Mouse (Mus musculus) heart, adult 11 months (tissue): Measurements from ENCODE around the gene Mcrs1.
A peak's percentile ranks its signal among the peaks of the same experiment; 100 is the strongest.

Source experiments
- DNase-seq: peaks from one replicate; pipeline ENCODE4 v3.0.0; 2022

Gene Mcrs1

DNA sequence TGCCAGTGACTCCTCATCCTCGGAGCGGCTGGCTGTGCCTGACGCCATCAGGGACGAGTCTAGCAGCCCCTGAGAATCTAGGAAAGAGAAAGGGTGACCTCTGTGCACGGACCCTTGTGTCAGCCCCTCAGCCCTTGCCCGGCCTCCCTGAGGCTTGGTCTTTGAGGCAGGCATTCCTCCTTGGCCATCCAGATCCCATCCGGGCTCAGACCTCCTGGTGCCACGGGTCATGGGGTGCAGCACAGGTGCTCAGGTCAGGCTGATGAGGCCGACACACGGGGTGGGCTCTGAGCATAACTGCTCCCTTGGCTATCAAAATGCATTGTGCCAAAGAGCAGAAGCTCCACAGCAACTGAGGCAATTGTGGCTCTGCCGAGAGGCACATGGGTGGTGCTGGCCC is 1.8 kb downstream of the Mcrs1 start:
- peak; percentile 91 for DNase-seq

DNA sequence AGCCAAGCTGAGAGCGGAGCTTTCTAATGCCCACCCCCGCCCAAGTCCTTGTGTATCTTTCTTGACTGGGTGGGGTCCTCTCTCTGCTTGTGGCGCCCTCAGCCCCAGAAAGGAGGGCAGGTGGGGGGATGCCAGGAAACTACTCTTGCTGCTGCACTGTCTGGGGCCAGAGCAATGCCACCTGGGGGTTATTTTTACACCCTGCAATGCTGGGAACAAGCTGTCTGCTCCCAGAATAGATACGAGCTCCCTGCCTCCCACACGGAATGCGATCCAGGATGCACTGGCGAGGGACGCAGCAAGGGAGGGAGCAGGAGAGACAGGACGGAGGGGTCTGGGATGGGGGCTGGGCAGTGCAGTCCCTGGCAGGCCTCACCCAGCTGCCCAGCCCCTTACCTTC is 2.8 kb downstream of the Mcrs1 start:
- DNase-seq = peak; percentile 97

DNA sequence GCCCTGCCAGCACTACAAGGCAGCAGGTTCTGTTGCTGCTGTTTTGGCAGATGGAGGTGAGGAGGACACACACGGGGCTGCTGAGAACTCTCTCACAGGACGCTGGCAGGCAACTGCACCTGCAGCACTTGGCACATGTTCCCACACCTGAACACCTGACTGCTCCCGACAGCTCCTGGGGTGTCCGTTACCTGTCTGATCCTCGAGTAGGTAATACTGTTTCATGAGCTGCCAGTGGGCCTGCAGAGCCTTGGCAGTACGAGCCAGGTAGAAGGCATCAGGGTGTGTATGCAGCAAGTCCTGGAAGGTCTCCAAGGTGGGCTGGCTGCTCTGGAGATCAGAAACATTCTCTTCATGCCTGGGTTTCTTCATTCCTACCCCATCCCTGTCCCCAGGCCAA is 5.0 kb downstream of the Mcrs1 start:
- DNase-seq = peak; percentile 90

DNA sequence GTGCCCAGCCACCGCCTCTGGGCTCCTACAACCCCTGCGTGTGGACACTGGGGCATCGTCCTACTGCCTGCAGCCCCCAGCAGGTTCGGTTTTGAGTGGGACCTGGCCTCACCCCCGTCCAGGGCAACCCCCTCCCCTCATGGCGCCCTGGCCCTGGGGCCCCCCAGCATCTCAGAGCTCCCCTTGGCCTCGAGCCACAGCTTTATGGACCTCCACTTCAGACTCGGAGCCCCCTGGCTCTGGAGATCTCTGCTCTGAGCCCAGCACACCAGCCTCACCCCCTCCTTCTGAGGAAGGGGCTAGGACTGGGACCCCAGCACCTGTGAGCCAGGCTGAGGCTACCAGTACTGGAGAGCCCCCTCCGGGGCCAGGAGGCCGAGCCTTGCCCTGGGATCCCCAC is 9.7 kb downstream of the Mcrs1 start:
- peak; percentile 90 for DNase-seq

DNA sequence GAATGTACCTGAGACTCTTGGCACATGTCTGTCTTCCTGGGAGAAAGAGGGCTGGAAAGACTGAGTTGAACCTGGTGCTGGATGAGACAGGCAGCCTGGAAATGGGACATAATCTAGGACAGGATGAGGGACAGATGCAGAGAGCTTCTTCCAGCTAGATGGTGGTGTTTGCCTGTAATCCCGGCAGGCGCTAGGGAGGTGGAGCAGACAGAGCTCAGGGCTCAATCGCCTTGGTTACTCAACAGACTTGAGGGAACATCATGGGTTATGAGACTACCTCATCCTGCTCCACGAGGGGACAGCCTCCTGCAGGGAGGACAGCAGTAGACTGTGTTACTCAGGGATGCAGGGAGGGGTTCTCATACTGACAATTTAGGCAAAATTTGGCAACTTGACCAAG is 10.5 kb downstream of the Mcrs1 start:
- no peak for DNase-seq

DNA sequence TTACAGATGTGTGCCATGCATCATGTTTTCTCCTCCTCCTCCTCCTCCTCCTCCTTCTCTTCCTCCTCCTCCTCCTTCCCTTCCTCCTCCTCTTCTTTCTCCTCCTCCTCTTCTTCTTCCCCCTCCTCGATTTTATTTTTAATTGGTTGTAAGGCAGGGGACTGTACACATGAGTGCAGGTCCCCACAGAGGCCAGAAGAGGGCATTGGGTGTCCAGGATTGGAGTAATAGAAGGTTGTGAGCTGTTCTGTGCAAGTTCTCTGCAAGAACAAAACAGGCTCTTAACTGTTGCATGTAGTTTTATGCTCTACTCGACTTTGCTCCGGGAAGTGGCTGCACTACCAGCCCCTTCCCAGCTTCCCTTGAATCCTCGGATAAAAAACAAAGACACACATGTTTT is 11.6 kb downstream of the Mcrs1 start:
- no peak for DNase-seq

DNA sequence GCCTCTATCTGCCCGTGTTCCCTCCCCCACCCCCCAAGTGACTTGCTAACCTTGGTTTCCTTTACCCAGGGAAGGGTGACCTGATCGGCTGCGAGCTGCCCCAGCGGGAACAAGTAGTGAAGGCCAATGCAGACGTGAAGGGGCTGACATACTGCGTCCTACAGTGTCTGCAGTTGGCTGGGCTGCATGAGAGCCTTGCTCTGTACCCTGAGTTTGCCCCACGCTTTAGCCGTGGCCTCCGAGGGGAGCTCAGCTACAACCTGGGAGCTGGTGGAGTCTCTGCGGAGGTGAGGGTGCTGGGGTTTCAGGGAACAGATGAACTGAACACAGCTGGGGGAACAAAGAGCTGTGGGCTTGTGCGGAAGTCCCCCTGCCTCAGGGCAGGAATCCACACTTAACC is 13.8 kb downstream of the Mcrs1 start:
- DNase-seq = no peak

DNA sequence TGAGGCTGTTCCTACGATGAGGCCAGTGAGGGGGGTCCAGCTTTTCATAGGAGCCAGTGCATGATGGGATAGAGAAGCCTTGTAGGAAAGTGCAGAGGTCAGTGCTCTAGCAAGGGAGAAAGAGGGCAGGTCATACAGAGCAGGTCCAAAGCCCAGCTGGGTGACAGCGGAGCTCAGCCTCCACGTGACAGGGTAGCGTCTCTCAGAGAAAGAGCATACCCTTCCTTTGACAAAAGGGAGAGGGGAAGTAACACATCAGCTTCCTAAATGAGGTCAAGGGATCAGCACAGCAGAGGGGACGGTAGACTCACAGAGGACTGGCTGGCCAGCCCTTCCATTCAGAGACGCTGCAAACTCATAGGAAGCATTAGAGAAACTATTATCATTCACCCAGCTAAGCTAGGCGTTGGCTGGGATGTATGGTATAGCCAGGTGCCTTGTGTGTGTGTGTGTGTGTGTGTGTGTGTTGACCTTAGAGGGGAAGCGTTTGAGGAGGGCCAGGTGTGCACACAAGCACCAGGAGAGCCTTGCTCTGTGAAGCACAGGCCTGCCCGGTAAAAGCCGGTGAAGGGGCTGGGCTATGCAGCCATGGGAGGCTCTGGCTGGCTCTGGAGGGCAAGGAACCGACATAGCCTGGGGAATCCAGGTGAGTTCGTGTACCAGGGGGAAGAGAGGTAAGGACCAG is 17.3 kb downstream of the Mcrs1 start:
- DNase-seq = no peak

DNA sequence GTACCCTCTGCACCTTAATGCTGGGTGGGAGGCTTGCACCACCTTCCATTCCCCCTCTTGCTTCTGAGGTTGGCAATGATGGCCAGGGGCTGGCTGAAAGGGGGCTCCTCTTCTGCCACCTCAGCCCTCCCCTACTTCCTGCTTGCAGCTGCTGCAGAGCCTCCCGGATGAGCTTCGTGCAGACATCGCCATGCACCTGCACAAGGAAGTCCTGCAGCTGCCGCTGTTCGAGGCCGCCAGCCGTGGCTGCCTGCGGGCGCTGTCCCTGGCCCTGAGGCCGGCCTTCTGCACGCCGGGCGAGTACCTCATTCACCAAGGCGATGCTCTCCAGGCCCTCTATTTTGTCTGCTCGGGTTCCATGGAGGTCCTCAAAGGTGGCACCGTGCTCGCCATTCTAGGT is 18.0 kb downstream of the Mcrs1 start:
- DNase-seq = no peak

DNA sequence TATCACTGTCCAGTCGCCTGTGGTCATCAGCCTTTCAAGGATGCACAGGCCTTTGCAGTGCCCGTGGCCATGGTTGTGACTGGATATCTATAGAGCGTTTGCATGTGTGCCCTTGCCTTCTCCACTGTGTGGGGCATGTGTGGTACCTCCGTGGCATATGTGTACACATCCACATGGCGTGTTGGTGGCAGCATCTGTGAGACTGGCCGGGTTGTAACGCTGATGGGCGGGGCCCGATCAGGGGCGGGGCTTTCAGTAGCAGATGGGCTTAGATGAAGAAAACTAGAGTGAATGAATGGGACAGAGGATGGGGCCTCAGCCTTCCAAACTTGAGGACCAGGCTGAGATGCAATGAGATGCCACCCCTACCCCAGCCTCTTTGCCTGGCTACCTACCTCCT is 19.8 kb downstream of the Mcrs1 start:
- no peak for DNase-seq

DNA sequence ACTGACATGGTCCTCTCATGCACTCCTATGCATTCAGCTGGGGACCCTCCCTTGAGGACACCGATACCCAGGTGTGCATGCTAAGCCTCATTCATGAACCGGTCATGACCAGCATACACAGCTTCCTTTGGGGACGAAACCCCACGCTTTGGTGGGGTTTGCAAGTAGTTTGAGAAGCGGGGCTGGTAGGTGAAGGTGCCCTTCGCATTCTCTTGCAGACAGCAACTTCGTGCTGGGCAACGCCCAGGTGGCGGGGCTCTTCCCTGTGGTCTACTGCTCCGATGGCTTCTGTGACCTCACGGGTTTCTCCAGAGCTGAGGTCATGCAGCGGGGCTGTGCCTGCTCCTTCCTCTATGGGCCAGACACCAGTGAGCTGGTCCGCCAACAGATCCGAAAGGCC is 25.7 kb downstream of the Mcrs1 start:
- no peak for DNase-seq

DNA sequence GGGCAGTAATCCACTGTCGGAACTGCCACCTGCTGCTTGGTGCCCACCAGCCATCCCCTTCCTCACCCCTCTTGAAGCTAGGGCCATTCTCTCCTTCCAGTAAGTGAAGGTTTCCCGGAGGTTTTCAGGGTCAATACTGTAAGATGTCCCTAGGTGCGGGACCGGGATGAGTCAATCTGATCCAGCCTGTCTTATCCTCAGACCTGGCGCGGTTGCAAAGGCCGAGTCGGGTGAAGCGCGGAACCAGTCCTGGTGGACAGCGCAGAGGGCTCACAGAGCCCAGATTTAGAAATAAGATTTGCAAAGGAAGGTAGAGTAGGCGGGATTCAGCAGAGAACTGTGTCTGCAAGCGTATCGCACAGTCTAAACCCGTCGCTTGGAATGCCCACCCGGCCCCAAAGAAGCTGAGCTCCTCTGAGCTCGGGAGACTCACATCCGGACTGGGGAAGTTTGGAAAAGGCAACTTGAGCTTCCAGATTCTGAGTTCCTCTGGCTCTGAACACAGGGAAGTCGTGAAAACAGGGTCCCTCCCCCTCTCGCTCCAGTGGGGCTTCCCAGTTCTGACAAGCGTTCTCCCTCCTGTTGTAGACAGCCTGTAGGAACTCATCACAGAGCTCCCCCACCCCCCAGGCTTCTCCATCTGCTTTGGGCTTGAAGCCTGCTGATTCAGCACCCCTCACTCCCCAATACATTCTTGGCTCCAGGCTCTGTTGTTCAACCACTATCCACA is 26.5 kb downstream of the Mcrs1 start:
- peak; percentile 91 for DNase-seq

DNA sequence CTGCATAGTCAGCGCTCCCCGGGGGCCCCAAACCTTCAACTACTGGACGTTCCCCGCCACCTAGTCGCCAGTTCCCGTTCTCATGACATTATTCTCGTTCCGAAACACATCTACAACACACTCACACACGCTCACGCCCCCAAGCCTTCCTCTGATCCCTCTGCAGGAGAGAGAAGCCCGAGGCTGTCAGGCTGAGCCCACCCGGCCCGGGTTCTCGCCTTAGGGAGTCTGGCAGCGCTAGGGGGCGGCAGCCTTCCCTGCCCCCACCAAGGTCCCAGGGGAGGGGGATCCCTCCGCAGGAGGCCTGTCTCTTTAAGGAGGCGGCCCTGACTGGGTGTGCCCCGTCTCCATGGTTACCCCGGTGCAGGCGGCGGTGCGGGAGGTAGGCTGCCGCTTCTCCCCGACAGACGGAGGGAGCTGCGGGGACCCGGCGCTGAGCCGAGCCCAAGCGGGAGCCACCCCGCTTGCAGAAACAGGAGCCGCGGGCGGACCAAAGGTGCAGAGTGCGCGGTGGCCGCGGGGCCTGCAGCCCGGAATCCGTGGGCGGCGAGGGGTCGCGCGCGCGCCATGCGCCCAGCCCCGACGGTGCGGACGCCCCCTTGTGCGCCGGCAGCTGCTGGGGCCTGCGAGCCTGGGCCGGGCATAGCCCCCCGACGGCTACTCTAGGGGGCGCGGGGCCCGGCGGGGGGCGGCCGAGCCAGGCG is 27.4 kb downstream of the Mcrs1 start, which contains the start of gene Kcnh3:
Kcnh3 (plus strand) TSS at position 654 of the 704 bp plus-strand sequence.
- DNase-seq = peak; percentile 95

DNA sequence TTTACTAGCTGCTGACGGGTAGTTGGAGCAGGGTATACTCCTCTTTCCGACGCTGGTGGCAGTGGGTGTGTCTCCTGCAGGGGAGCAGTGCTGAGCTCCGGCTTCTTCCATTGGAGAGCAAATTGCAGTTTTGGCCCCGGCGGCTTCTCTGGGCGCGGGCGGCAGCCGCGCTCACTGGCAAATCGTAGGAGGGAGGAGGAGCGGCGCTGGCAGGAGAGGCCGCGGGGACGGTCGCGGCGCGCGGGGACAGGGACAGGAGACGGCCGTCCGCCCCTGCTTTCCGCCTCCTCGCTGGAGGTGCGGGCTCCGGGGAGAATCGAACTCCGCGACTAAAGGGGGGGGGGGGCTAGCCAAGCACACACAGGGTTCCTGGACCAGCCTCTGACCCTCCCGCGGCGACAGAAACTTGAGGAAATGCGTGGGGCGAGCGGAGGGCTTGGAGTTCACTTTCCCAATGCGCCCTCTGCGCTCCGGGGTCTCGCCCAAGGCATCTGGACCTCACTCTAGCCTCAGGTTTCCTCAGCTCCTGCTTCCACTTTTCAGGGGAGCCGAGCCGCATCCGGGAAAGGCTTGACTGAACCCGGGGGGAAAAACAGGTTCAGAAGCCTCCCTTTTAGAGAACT is 28.1 kb downstream of the Mcrs1 start:
- DNase-seq = peak; percentile 90

DNA sequence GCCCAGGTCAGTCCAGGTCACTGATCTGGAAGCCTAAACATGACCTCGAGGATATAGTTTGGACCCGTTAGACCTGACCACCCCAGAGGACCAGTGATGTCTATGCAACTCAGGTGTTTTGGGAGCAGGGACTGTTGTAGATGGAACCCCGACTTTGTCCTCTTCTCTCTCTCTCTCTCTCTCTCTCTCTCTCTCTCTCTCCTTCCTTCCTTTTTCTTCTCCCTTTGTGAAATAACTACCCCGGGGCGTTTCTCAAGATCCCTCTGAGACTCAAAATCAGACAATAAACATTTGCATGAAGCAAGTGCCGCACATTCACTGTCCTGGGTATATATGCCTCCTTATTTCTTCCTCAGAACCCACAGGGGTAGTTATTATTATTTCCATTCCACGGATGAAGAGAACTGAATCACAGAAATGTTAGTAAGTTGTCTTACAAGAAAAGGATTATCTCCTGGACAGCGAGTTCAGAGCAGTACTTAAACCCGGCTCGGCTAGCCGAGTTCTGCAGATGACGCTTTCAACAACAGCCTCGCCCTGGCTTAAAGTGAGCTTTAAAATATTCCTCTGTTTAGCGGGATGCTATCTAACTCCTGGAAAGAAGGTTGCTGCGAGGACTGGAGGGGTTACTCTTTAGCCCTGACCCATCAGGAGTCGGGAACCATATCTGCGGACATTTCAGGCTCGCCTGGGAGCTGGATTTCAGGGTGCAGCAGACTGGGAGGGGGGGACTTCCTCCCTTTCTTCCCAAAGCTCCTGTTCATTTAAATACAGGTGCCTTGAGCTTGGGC is 28.8 kb downstream of the Mcrs1 start:
- no peak for DNase-seq

DNA sequence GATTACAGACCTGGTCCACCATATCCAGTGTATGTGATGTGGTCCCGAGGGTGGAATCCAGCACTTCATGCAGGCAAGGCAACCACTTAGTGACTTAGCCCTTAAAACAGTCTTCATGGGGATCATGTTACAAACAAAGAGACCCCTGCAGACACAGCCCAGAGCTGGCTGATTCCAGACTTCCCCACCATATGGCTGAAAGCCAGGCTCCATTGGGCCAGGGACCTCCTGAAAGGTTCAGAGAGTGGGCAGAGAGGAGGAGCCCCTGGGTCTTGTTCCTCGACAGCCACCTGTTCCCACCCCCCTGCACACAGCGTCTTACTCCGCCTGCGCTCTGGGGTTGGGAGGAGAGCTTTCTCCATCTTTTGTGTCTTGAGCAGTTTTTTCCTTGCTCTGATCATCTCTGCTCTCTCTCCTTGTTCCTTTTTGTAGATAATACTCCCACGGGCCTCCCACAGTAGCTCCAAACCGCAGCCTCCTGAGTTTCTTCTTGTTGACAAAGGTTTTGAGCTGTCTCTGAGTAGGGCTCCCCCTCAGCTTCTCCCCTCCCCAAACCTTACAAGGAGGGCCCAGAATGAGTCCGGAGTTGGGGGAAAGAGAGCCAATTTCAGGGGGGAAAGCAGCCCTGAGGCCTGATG is 30.3 kb downstream of the Mcrs1 start:
- no peak for DNase-seq

DNA sequence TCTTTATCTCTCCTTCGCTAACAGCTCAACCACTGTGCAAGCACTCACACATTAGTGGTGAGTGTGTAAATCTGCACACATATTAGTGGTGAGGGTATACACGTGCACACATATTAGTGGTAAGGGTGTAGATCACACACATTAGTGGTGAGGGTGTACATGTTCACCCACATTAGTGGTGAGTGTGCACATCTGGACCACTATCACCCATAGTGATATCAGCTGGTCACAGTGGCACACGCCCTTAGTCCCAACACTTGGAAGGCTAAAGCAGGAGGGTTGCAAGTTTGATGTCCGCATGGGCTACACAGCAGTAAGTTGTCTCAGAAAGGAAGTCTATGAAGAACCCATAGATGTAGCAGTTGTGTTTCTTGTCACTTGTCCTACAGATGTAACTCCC is 34.1 kb downstream of the Mcrs1 start:
- DNase-seq = no peak

DNA sequence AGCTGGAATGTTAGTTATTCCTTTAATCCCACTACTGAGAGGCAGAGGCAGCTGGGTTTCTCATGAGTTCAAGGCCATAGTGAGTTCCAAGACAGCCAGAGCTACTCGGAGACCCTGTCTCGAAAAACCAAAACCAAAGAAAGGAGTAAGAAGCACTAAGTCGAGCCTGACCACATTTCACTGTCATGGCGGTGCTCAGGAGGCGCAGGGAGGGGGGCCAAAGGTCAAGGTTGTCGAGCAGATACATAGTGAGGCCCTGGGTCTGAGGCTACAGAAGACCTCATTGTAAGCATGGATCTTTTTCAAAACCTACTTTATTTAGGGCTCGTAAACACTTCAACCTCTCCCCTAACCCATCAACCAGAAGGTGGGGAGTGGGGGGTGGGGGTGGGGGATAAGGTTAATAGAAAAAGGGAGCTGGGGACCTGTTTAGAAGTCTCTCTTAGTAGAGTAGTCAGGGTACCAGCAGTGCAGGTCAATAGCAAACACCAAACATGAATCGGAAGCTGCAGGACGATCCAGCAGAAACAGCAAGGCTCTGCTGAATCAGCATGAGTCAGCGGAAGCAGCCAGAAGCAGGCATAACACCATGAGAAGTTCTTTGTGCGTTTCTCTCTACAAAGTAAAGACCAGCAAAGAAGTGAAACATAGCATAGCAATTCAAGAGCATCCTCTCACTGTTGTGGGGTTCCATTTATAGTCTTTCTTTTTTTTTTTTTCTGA is 35.9 kb downstream of the Mcrs1 start:
- no peak for DNase-seq

DNA sequence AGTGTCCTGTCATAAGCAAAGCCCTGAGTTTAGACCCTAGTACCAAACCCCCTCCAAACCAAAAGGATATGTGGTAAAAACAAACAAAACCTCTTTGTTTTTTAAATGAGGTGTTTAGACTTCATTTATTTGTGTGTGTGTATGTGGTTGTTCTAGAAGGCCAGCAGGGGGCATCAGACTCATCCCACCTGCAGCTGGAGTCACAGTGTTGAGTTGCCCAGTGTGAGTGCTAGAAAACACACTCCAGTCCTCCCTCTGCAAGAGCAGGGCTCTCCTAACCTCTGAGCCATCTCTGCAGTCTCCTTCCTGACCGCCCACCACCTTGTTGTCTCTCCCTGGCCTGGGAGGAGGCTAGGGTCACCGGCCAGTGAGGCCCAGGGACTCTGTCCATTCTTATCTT is 36.8 kb downstream of the Mcrs1 start:
- DNase-seq = no peak

DNA sequence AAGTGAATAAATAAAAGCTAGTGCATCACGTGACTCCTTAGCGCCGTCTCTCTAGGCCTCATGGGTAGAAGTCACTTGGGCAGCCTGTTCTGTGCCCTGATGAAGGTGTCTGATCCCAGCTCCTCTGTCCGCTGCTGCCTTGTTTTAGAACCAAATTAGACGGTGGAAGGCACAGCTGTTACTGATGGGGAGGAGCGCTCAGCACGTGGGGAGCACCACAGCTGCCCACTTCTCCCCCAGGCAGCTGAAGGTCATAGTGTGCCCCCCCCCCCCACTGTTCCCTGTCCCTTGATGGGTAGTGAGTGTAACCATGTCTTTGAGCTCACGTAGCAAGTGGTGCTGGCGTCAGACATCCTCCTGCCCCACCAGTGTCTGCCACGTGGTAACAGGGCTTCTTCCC is 38.6 kb downstream of the Mcrs1 start:
- no peak for DNase-seq

DNA sequence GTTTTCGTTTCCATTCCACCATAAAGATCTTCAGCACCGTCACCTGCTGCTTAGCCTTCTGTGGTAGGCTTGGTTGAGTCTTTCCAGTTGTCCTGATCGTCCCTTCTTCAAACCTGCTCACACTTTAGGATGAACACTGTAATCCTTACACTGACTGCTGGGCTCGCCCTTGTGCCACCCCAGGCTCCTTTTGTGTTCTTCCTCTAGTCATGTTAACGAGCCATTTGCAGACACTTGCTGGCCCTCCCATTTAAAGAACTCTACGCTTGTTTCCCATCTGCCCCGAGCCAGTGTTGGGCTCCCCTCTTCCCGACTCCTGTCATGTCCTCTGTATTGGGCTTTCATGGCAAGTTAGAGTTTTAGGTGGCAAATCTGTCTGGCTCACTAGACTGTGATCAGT is 45.8 kb downstream of the Mcrs1 start:
- no peak for DNase-seq

DNA sequence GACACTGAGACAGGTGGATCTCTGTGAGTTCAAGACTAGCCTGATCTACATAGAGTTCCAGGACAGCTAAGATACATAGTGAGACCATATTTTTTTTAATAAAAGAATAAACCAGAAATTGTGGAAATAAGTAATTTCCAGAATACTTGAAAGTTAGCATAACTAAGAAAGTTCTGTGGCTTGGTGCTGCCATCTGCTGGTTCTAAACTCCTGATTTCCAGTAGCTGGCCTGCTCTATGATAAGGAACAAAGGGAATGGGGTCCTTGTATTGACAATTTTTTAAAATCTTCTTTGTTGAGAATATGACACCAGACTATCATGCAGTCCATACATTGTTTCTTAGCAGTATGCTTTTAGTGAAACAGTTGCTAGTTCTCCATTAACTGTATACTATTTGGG is 53.0 kb downstream of the Mcrs1 start:
- no peak for DNase-seq
